Mouse (Mus musculus) T-helper 17 cell (primary cell): Measurements from ENCODE around the gene Pmpcb.

Source experiments
- in situ Hi-C, 2 experiments: fragments of 300-600 bp; cut with MboI, MseI; formaldehyde crosslinking; loops; 1 replicate in 1 of 2; 2 replicates in 1 of 2; pipeline ENCODE4 v1.15.1; 2025; ENCODE audit warnings: high pct_unique_total_duplicates in 2 of 2

Pmpcb gene

DNA sequence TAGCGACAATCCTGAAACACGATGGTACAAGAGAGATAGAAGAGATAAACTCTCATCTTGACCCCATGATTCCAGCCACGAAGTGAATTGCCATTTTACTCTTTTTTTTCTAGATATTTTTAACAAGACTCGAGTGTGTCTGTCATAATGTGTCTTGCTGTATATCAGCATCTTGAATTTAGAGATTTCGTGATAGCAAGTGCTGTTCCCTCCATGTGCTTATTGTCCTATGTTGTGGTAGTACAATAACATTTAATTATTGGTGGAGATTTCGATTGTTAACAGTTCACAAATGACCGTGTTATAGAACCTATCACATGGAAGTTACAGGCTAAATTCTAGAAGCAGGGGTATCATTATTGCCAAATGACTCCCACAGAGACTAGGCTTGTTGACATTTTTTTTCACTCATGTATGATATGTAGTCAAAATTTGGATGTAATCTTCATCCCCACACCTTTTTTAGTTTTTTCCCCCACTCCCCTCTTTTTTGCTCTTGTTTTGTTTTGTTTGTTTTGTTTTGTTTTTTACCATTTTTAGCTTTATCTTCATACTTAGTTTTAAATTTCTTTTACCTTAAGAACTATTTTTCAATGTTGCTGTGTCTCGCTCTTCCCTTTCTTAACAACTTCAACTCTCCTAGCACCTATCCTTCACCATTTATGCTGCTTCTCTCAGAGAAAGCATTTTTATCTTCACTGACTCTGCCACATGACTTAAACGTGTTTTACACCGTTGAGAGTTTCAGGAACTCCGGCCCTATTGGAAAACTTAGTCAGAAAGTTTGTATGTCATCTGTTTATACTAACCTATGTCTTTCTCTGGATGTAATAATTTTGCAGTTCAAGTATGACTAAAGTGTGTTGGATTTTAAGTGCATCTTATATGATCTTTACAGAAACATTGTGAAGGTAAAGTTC, 50.5 kb downstream of the Pmpcb start:
- in situ Hi-C loops, result loop anchor here (25.0 kb wide), 3 partner anchors 750 to 2000 kb away; partner anchors contain the start of genes Pus7 (in 1 of the 2) and Rint1 (in 1 of the 2)

DNA sequence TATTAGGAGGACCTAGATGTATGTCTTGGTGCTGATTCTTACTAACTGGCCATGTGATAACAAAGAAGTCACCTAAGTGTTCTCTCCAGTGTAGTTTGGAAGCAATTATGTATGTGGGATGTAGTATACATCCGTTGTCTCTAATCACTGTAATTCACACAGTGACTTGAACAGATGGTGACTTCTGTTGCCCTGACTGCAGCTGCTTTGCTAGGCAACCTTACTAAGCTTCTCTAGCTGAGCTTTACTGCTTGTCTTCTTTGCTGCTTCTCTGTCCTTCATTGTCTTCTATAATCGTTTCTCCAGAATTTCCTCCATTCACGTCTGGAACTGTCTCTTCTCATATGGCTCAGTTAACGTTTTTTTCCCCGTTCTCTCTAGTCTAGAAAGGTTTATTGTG, 52.1 kb downstream of the Pmpcb start:
- in situ Hi-C loops, result loop anchor here (25.0 kb wide), 3 partner anchors 748 to 1998 kb away; partner anchors contain the start of genes Pus7 (in 1 of the 2) and Rint1 (in 1 of the 2)

DNA sequence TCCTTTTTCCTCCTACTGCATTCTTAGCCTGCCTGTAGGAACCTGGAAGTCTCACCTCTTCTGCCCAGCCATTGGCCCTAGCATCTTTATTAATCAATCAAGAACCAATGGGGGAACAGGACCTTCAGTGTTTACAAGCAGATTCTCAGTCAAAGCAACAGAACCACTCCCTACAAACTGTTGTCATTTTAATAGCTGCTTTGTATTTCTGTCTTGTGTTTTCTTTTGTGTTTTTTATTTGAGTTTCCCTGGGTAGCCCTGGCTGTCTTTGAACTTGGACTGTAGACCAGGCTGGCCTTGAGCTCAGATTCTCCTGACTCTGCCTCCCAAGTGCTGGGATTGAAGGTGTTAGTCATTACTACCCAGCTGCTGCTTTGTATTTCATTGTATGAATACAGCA, 55.2 kb downstream of the Pmpcb start:
- in situ Hi-C loops, result loop anchor here (25.0 kb wide), 3 partner anchors 745 to 1995 kb away; partner anchors contain the start of genes Pus7 (in 1 of the 2) and Rint1 (in 1 of the 2)

DNA sequence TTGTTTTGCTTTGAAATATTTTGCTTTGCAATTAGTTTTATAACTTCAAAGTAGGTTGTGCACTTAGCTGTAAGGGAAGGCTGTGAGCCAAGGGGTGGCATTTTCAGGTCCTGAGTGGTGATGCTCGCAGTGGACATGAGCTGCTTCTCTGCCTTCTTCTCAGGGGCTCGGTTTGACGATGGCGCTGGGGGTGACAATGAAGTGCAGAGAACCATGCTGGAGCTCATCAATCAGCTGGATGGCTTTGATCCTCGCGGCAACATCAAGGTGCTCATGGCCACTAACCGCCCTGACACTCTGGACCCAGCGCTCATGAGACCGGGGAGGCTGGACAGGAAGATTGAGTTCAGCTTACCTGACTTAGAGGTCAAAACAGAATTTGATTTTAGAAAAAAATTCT, 66.0 kb downstream of the Pmpcb start:
- in situ Hi-C loops, result no loop called here

DNA sequence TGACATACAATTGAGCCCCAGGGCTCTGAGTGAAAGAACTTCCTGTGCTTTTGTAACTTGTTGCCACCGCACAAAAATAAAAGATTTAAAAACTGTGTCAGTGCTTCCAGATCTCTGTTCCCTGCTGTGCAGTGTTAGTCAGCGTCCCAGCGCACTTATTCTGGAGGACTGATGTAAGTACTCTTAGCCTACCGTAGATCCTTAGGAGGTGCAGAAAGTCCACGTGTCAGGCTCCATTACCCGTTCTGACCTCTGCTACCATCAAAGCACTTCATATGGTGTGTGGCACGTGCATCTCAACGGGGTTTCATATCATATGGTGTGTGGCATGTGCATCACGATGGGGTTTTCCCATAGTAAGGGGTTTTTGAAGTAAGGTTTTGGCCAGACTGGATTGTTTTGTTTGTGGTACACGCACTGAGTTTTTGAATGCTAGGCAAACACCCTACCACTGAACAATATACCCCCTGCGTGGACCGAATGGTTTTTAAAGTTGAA, 66.8 kb downstream of the Pmpcb start:
- in situ Hi-C loops, result no loop called here

DNA sequence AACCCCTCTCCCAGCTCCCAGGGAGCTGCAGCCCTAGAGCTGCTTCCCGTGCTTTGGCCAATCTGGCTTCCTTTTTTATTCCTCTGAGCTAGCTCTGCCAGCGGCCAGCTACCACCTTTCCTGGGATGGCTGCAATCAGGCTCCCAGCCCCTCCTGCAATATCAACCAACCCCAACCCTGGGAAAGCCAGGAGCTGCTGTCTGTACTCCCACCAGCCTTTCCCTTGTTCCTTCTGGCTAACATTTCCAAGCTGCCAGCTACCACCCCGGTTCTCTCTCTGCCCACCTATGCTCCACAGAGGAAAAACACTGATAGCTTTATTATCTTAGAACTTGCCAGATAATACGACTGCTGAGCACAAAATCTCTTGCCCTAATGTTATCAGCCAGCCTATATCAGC, 67.9 kb downstream of the Pmpcb start:
- in situ Hi-C loops, result no loop called here
